18 mouse cellular contexts compared by ENCODE assay signal in the genomic region with DNA sequence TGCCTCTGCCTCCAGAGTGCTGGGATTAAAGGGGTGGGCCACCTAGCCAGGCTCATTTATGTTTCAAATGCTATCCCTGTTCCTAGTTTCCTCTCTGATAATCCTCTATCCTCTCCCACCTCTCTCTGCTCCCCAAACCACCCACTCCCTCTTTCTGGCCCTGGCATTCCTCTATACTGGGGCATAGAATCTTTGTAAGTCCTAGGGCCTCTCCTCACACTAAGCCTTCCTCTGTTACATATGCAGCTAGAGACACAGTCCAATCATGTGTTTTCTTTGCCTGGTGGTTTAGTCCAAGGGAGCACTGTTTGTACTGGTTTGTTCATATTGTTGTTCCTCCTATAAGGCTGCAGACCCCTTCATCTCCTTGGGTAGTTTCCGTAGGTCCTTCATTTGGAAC.
A peak's percentile ranks its signal among the peaks of the same experiment; 100 is the strongest.
DNase-seq lines count a peak whose midpoint lies in the region; ATAC-seq lines count a peak whose summit lies in the region.
"Had no signal": no experiment of that assay in that cellular context is flagged by ENCODE, and none has a peak within 500 bp of the region (broad histone marks: within the 10 kb centered on the region; RNA-seq: fewer than 3 reads in every experiment).

No protein-coding gene starts in this region.

- no peak overlapping the region for H3K4me2 ChIP-seq in hindbrain, embryonic 11.5 days (replicated peaks; ENCODE audit: low read depth, low read length)
- H3K4me2 ChIP-seq in hindbrain, embryonic 12.5 days (replicated peaks), result no peak overlapping the region
- H3K4me2 ChIP-seq in midbrain, embryonic 12.5 days (replicated peaks), result no peak overlapping the region
- no peak overlapping the region for H3K4me2 ChIP-seq in midbrain, embryonic 15.5 days
- H3K4me2 ChIP-seq: forebrain, embryonic 13.5 days; heart, embryonic 15.5 days; hindbrain, embryonic 15.5 days had no signal

- no peak for DNase-seq in hindbrain, embryonic 11.5 days (ENCODE audit: low spot score)
- DNase-seq in ES-CJ7 (ENCODE audit: low read depth, low spot score), result peak; percentile 63
- peak; percentile 82 for DNase-seq in R1 (ENCODE audit: low read depth, low spot score)
- no peak for DNase-seq in layer of hippocampus, adult 9-10 months (ENCODE audit: low spot score)
- DNase-seq: adrenal gland, postnatal 14 days; cerebellum, adult 11-12 months; cerebellum, adult 9-10 months; forebrain, postnatal 0 days; gastrocnemius, postnatal 14 days; heart, postnatal 14 days had no signal

- H3K9ac ChIP-seq in hindbrain, embryonic 11.5 days (ENCODE audit: low read depth, low read length), result no peak overlapping the region
- no peak overlapping the region for H3K9ac ChIP-seq in hindbrain, embryonic 12.5 days
- no peak overlapping the region for H3K9ac ChIP-seq in midbrain, embryonic 12.5 days (replicated peaks)
- no peak overlapping the region for H3K9ac ChIP-seq in midbrain, embryonic 15.5 days
- H3K9ac ChIP-seq: forebrain, embryonic 13.5 days; forebrain, postnatal 0 days; heart, embryonic 15.5 days; hindbrain, embryonic 15.5 days had no signal

- WGBS in hindbrain, embryonic 11.5 days, result 90% methylated on average over 1 of the region's 1 CpGs
- 86% methylated on average over 1 of the region's 1 CpGs for WGBS in hindbrain, embryonic 12.5 days
- 90% methylated on average over 1 of the region's 1 CpGs for WGBS in midbrain, embryonic 12.5 days
- 83% methylated on average over 1 of the region's 1 CpGs for WGBS in midbrain, embryonic 15.5 days

- no peak overlapping the region for H3K27ac ChIP-seq in hindbrain, embryonic 11.5 days (ENCODE audit: low read depth, low read length)
- H3K27ac ChIP-seq in hindbrain, embryonic 12.5 days, result no peak overlapping the region
- no peak overlapping the region for H3K27ac ChIP-seq in midbrain, embryonic 12.5 days (replicated peaks)
- H3K27ac ChIP-seq in midbrain, embryonic 15.5 days, result no peak overlapping the region
- H3K27ac ChIP-seq: forebrain, embryonic 13.5 days; heart, embryonic 15.5 days; hindbrain, embryonic 15.5 days had no signal

- no peaks in the 10 kb centered on the region for H3K4me1 ChIP-seq in hindbrain, embryonic 11.5 days (replicated peaks; ENCODE audit: control insufficient read depth, insufficient read depth, low read length)
- H3K4me1 ChIP-seq in hindbrain, embryonic 12.5 days, result no peaks in the 10 kb centered on the region
- no peaks in the 10 kb centered on the region for H3K4me1 ChIP-seq in midbrain, embryonic 12.5 days
- no peaks in the 10 kb centered on the region for H3K4me1 ChIP-seq in midbrain, embryonic 15.5 days
- H3K4me1 ChIP-seq: forebrain, embryonic 13.5 days; heart, embryonic 15.5 days; hindbrain, embryonic 15.5 days had no signal

- H3K27me3 ChIP-seq in hindbrain, embryonic 11.5 days (ENCODE audit: control insufficient read depth, insufficient read depth, low read length), result no peaks in the 10 kb centered on the region
- H3K27me3 ChIP-seq in hindbrain, embryonic 12.5 days, result no peaks in the 10 kb centered on the region
- H3K27me3 ChIP-seq in midbrain, embryonic 12.5 days, result no peaks in the 10 kb centered on the region
- no peaks in the 10 kb centered on the region for H3K27me3 ChIP-seq in midbrain, embryonic 15.5 days (replicated peaks)
- H3K27me3 ChIP-seq: forebrain, embryonic 13.5 days; heart, embryonic 15.5 days; hindbrain, embryonic 15.5 days had no signal

- H3K9me3 ChIP-seq in hindbrain, embryonic 11.5 days (ENCODE audit: control insufficient read depth, low read length), result peaks cover 12% of the 10 kb centered on the region
- H3K9me3 ChIP-seq in hindbrain, embryonic 12.5 days (replicated peaks), result peaks cover 24% of the 10 kb centered on the region
- H3K9me3 ChIP-seq in midbrain, embryonic 12.5 days, result peaks cover 46% of the 10 kb centered on the region
- peaks cover 55% of the 10 kb centered on the region for H3K9me3 ChIP-seq in midbrain, embryonic 15.5 days

- no peaks in the 10 kb centered on the region for H3K36me3 ChIP-seq in hindbrain, embryonic 11.5 days (ENCODE audit: control insufficient read depth, insufficient read depth, low read length)
- no peaks in the 10 kb centered on the region for H3K36me3 ChIP-seq in hindbrain, embryonic 12.5 days
- no peaks in the 10 kb centered on the region for H3K36me3 ChIP-seq in midbrain, embryonic 12.5 days
- H3K36me3 ChIP-seq in midbrain, embryonic 15.5 days (replicated peaks), result no peaks in the 10 kb centered on the region
- H3K36me3 ChIP-seq: G1E; heart, embryonic 15.5 days; hindbrain, embryonic 15.5 days had no signal

- H3K4me3 ChIP-seq in hindbrain, embryonic 11.5 days (ENCODE audit: low read depth, low read length), result no peak overlapping the region
- no peak overlapping the region for H3K4me3 ChIP-seq in hindbrain, embryonic 12.5 days
- no peak overlapping the region for H3K4me3 ChIP-seq in midbrain, embryonic 12.5 days
- no peak overlapping the region for H3K4me3 ChIP-seq in midbrain, embryonic 15.5 days
- H3K4me3 ChIP-seq: forebrain, embryonic 13.5 days; heart, embryonic 15.5 days; hindbrain, embryonic 15.5 days had no signal

- ATAC-seq in hindbrain, embryonic 11.5 days (ENCODE audit: low FRiP score), result 0 out of 2 replicates have a peak, but pooled peaks have one; percentile 12
- ATAC-seq in hindbrain, embryonic 12.5 days (ENCODE audit: low FRiP score), result no peak
- ATAC-seq in midbrain, embryonic 12.5 days (ENCODE audit: low FRiP score, low read depth), result peak; percentile 31; the same call in 1 of the 2 replicates
- no peak for ATAC-seq in midbrain, embryonic 15.5 days (replicated peaks)
- ATAC-seq: activated CD4-positive, CD25-positive, alpha-beta regulatory T cell, adult 4 months; forebrain, embryonic 13.5 days; forebrain, postnatal 0 days had no signal

Comparison
In these comparisons a context has a peak if more than half of its experiments do, and no peak if none do; other contexts are left out.
1. ATAC-seq: peak in hindbrain, embryonic 11.5 days (single experiment) and midbrain, embryonic 12.5 days (single experiment); none in hindbrain, embryonic 12.5 days (single experiment) and midbrain, embryonic 15.5 days (single experiment).
2. DNase-seq: peak in ES-CJ7 (single experiment) and R1 (single experiment); none in hindbrain, embryonic 11.5 days (single experiment) and layer of hippocampus, adult 9-10 months (single experiment).